Mouse (Mus musculus): ENCODE results near the gene Man1a. TPM values are rescaled to one million over a fixed set of nuclear protein-coding genes. Genes with fewer than 3 reads are reported as not detected.

Man1a gene
- polyA plus RNA-seq, 1 experiment from 2014 or later: 3.0 TPM

DNA sequence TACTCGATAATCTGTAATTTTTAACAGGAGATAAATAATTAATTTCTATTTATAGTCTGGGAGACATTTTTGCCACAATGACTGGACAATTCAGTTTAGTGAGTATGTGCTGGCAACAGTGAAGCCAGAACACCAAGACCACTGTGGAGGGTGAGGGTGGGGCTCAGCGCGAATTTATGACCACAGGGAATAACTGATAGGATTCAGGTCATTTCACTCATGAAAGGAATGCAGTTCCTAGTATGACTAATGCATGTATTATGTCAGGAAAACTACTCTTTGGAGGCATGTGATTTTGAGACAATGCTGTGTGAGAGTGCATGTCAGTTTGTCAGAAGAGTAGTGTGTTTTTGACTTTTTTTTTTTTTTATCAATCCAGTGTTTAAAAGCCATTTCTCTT, 10.9 kb upstream of the Man1a start:
- no peak for ATAC-seq (ENCODE audit: low read depth)
- Histone ChIP-seq H3K27me3 (ENCODE audit: control insufficient read depth, insufficient read depth, low read depth, low read length) (no peaks in the 10 kb centered on the region), H3K36me3 (ENCODE audit: control insufficient read depth, insufficient read depth, low read length) (no peaks in the 10 kb centered on the region), H3K9me3 (ENCODE audit: control insufficient read depth, low read length) (no peaks in the 10 kb centered on the region), H3K4me2 (ENCODE audit: low read depth, low read length) (no peak overlapping the region), H3K9ac (ENCODE audit: low read length) (no peak overlapping the region), H3K27ac (ENCODE audit: low read length) (no peak overlapping the region), H3K4me1 (replicated peaks; ENCODE audit: control insufficient read depth, insufficient read depth, low read length) (no peaks in the 10 kb centered on the region), H3K4me3 (ENCODE audit: low read length) (no peak overlapping the region)
- WGBS: 88% methylated on average over 3 of the region's 3 CpGs

DNA sequence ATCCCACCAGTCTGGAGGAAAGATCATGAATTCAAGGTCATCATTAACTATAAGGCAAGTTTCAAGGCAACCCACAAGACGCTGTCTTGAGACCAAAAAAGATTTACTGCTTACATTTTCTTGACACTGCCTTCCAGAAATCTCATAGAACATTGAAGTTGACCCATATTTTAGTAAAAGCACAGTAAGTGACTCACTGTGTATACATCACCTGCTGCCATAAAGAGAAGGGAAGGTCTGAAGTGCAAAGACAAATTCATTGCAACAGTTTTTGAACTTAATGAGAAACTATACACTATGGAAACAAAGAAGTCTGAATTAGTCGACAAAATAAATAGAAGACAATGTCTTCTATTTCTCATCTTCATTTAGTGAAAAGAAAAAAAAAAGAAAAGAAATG, 8.7 kb upstream of the Man1a start:
- Histone ChIP-seq H3K9ac (ENCODE audit: low read length) (no peak overlapping the region), H3K27ac (ENCODE audit: low read length) (no peak overlapping the region), H3K4me2 (ENCODE audit: low read depth, low read length) (no peak overlapping the region), H3K4me1 (replicated peaks; ENCODE audit: control insufficient read depth, insufficient read depth, low read length) (no peaks in the 10 kb centered on the region), H3K4me3 (ENCODE audit: low read length) (no peak overlapping the region), H3K27me3 (ENCODE audit: control insufficient read depth, insufficient read depth, low read depth, low read length) (no peaks in the 10 kb centered on the region), H3K36me3 (ENCODE audit: control insufficient read depth, insufficient read depth, low read length) (no peaks in the 10 kb centered on the region), H3K9me3 (ENCODE audit: control insufficient read depth, low read length) (no peaks in the 10 kb centered on the region)
- 76% methylated on average over 2 of the region's 2 CpGs for WGBS
- ATAC-seq (ENCODE audit: low read depth): no peak

DNA sequence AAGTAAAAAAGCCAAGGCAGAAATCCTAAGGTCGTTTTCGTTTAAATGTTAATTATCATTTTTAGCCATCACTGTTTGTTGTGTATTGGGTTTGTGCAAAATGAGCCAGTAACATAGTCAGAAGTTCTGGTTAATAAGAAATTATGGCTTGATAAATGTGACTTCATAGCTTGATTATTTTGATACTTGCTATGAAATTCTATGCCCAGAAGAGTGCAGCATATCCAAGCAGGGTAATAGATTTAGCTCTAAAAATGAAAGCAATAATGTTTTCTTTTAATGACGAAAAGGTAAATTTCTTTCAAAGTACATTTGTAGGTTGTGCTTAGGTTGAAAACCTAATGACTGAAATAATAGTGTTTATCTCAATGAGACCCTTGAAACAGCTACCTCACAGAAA, 596 bp upstream of the Man1a start:
- H3K4me3 ChIP-seq (ENCODE audit: low read length): no peak overlapping the region
- H3K4me1 ChIP-seq (replicated peaks; ENCODE audit: control insufficient read depth, insufficient read depth, low read length): peaks cover 7% of the 10 kb centered on the region; the same call in 1 of the 2 replicates
- no peak overlapping the region for H3K27ac ChIP-seq (ENCODE audit: low read length)
- no peak for ATAC-seq (ENCODE audit: low read depth)
- H3K27me3 ChIP-seq (ENCODE audit: control insufficient read depth, insufficient read depth, low read depth, low read length): no peaks in the 10 kb centered on the region
- no peak overlapping the region for H3K9ac ChIP-seq (ENCODE audit: low read length)
- WGBS: 58% methylated on average over 3 of the region's 3 CpGs
- H3K36me3 ChIP-seq (ENCODE audit: control insufficient read depth, insufficient read depth, low read length): no peaks in the 10 kb centered on the region
- H3K4me2 ChIP-seq (ENCODE audit: low read depth, low read length): no peak overlapping the region
- no peaks in the 10 kb centered on the region for H3K9me3 ChIP-seq (ENCODE audit: control insufficient read depth, low read length)

DNA sequence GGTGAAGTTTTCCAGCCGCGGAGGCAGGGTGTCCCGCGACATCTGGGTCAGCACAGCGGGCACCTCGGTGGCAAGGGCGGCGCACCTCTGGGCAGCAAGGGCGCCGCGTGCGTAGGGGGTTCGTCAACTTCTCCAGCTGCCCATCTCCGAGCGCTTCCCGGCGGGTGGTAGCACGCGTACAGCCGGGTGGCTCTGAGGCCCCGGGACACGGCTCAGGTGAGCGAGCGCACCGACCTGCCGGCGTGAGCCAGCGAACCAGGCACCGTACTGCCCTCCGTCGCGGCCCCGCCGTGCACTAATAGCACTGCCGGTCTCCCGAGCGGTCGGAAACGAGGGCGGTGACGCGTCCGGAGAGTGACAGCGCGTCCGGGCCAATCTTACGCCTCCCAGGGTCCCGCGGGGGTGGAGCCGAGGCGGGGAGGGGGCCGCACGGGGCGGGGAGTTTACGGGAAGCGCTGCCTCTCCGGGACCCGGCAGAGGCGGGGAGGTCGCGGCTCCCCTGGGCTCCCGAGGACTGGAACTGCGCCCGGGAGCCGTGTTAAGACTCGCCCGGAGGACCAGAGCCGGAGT, 883 bp downstream of the Man1a start:
- Histone ChIP-seq H3K36me3 (ENCODE audit: control insufficient read depth, insufficient read depth, low read length) (no peaks in the 10 kb centered on the region), H3K27me3 (ENCODE audit: control insufficient read depth, insufficient read depth, low read depth, low read length) (no peaks in the 10 kb centered on the region), H3K4me2 (ENCODE audit: low read depth, low read length) (peak overlapping the region; percentile 97), H3K9ac (ENCODE audit: low read length) (peak overlapping the region; percentile 70), H3K9me3 (ENCODE audit: control insufficient read depth, low read length) (no peaks in the 10 kb centered on the region), H3K27ac (ENCODE audit: low read length) (peak overlapping the region; percentile 17; the same call in 1 of the 2 replicates), H3K4me1 (replicated peaks; ENCODE audit: control insufficient read depth, insufficient read depth, low read length) (peaks cover 7% of the 10 kb centered on the region; the same call in 1 of the 2 replicates), H3K4me3 (ENCODE audit: low read length) (peak overlapping the region; percentile 77)
- WGBS: under 1% methylated on average over 68 of the region's 68 CpGs
- peak; percentile 99 for ATAC-seq (ENCODE audit: low read depth)

DNA sequence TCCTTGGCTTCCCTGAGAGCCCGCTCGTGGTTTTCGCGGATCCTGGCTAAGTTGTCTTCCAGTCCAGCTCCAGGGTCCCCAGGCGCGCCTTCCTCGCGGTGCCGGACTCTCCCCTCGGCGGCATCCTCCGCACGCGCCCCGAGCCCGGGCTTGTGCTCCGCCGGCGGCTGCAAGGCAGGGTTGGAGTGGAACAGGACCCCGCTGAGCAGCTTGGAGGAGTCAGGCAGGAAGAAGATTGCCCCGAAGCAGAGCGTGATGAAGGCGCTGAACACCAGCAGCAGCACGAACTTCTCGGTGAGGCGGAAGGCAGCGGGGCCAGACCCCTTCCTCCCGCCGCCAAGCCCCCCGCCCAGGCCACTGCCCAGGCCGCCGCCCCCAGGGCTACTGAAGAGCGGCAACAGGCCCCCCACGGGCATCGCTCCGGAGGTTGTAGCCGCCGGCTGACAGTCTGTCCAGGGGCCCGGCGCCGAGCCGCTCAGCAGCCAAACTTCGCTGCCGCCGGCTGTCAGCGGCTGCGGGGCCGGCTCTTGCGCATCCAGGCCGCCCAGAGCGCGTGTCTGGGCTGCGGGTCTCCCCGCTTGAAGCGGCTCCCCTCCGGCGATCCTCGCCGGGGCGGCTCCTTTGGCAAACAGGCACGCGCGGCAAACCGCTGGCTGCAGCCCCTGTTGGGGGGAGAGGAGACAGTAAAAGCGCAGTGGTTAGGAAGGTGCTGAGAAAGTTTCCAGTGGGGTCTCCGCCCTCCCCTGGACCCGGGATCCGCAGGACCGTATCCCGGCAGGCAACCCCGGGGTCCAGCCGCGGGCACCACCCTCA, 1.6 kb downstream of the Man1a start:
- ATAC-seq (ENCODE audit: low read depth): peak; percentile 42
- under 1% methylated on average over 64 of the region's 73 CpGs for WGBS
- Histone ChIP-seq H3K27me3 (ENCODE audit: control insufficient read depth, insufficient read depth, low read depth, low read length) (no peaks in the 10 kb centered on the region), H3K9me3 (ENCODE audit: control insufficient read depth, low read length) (no peaks in the 10 kb centered on the region), H3K36me3 (ENCODE audit: control insufficient read depth, insufficient read depth, low read length) (no peaks in the 10 kb centered on the region), H3K9ac (ENCODE audit: low read length) (peak overlapping the region; percentile 70), H3K4me3 (ENCODE audit: low read length) (peak overlapping the region; percentile 77), H3K27ac (ENCODE audit: low read length) (peak overlapping the region; percentile 17; the same call in 1 of the 2 replicates), H3K4me2 (ENCODE audit: low read depth, low read length) (peak overlapping the region; percentile 97), H3K4me1 (replicated peaks; ENCODE audit: control insufficient read depth, insufficient read depth, low read length) (peaks cover 7% of the 10 kb centered on the region; the same call in 1 of the 2 replicates)

DNA sequence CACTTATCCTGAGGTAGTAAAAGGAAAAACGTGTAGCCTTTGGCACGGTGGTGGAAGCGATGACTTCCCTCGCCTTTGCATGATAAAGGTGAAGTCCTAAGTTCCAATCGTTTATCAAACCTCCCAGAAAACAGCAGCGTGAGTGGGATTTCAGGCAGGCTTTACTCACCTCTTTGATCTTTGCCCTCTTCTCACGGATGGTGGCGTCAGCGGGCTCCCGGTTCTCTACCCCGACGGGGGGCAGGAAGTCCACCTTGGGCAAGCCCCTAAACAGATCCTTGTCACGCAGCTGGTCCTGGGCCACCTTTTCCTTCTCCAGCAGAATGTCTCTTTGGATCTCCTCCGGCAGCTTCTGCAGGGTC, 2.2 kb downstream of the Man1a start:
- Histone ChIP-seq H3K36me3 (ENCODE audit: control insufficient read depth, insufficient read depth, low read length) (no peaks in the 10 kb centered on the region), H3K4me1 (replicated peaks; ENCODE audit: control insufficient read depth, insufficient read depth, low read length) (peaks cover 7% of the 10 kb centered on the region; the same call in 1 of the 2 replicates), H3K9ac (ENCODE audit: low read length) (peak overlapping the region; percentile 70), H3K27ac (ENCODE audit: low read length) (no peak overlapping the region), H3K4me3 (ENCODE audit: low read length) (peak overlapping the region; percentile 77), H3K9me3 (ENCODE audit: control insufficient read depth, low read length) (no peaks in the 10 kb centered on the region), H3K27me3 (ENCODE audit: control insufficient read depth, insufficient read depth, low read depth, low read length) (no peaks in the 10 kb centered on the region), H3K4me2 (ENCODE audit: low read depth, low read length) (peak overlapping the region; percentile 97)
- no peak for ATAC-seq (ENCODE audit: low read depth)
- WGBS: 2% methylated on average over 14 of the region's 14 CpGs

DNA sequence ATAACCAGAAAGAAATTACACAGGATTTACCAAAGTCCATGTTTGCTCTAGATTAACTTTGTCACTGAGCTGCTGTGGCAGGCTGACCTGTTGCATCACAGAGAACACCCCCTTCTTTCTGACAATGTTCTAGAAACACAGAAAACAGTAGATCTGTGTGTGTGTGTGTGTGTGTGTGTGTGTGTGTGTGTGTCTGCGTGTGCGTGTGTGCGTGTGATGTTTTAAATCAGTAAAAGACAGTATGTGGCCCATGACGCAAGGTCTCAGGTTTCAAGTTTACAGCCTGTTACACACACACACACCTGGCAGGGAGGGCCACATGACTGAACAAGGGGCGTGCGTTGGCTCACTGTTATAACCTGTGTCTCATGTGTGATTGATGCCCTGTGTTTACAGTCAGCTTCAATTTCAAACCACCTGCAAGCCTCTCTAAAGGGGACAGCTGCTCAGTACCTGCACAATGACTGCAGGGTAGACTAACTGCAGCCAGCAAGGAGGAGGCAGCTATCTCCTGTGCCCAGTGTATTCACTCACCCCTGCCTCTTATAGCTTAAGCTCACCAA, 2.7 kb downstream of the Man1a start:
- Histone ChIP-seq H3K36me3 (ENCODE audit: control insufficient read depth, insufficient read depth, low read length) (no peaks in the 10 kb centered on the region), H3K27ac (ENCODE audit: low read length) (no peak overlapping the region), H3K4me2 (ENCODE audit: low read depth, low read length) (peak overlapping the region; percentile 97), H3K4me3 (ENCODE audit: low read length) (peak overlapping the region; percentile 77), H3K27me3 (ENCODE audit: control insufficient read depth, insufficient read depth, low read depth, low read length) (no peaks in the 10 kb centered on the region), H3K9ac (ENCODE audit: low read length) (peak overlapping the region; percentile 70; the same call in 1 of the 2 replicates), H3K9me3 (ENCODE audit: control insufficient read depth, low read length) (no peaks in the 10 kb centered on the region), H3K4me1 (replicated peaks; ENCODE audit: control insufficient read depth, insufficient read depth, low read length) (peaks cover 7% of the 10 kb centered on the region; the same call in 1 of the 2 replicates)
- 61% methylated on average over 6 of the region's 6 CpGs for WGBS
- no peak for ATAC-seq (ENCODE audit: low read depth)

DNA sequence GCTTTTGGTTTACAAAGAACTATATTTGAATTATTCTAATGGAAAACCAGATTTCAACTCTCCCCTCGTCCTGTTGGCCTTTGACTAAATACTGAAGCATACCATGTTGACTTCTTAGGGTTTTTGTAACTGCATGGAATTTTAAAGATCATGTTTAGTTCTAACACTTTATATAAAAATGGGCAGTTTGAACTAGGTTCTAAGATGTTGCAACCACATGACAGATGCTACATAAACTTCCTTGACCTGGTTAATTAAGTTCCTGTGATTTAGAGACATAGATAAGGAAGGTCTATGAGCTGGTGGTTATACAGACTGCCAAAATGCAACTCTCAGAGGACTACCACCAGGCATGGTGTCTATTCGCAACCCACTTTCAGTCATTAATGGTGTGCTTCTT, 4.1 kb downstream of the Man1a start:
- no peak overlapping the region for H3K4me3 ChIP-seq (ENCODE audit: low read length)
- no peaks in the 10 kb centered on the region for H3K9me3 ChIP-seq (ENCODE audit: control insufficient read depth, low read length)
- H3K27me3 ChIP-seq (ENCODE audit: control insufficient read depth, insufficient read depth, low read depth, low read length): no peaks in the 10 kb centered on the region
- ATAC-seq (ENCODE audit: low read depth): no peak
- H3K4me1 ChIP-seq (replicated peaks; ENCODE audit: control insufficient read depth, insufficient read depth, low read length): peaks cover 7% of the 10 kb centered on the region; the same call in 1 of the 2 replicates
- H3K4me2 ChIP-seq (ENCODE audit: low read depth, low read length): no peak overlapping the region
- H3K27ac ChIP-seq (ENCODE audit: low read length): no peak overlapping the region
- no peak overlapping the region for H3K9ac ChIP-seq (ENCODE audit: low read length)
- no peaks in the 10 kb centered on the region for H3K36me3 ChIP-seq (ENCODE audit: control insufficient read depth, insufficient read depth, low read length)
- WGBS: 77% methylated on average over 2 of the region's 2 CpGs

DNA sequence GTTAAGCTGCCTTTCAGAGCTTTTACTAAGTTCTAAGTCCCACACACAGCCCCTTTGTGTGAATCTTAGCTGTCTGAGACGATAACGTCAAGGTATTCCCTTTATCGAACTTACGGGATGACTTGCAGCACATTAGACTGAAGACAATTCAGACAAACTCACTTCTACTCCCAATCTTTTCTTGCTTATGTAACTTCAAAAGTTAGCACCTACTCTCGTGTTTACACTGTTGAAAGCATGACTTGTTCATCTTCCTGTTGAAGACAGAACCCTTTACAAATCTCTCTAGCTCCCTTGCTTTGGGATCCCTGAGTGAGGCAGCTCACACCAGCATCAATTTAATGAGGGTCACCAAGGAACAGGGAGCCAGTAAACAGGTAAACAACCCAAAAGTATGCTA, 5.9 kb downstream of the Man1a start:
- 78% methylated on average over 5 of the region's 5 CpGs for WGBS

More for the DNA sequence above, 5.9 kb downstream of the Man1a start:
- H3K9me3 ChIP-seq (ENCODE audit: control insufficient read depth, low read length): no peaks in the 10 kb centered on the region
- no peak overlapping the region for H3K27ac ChIP-seq (ENCODE audit: low read length)
- H3K36me3 ChIP-seq (ENCODE audit: control insufficient read depth, insufficient read depth, low read length): no peaks in the 10 kb centered on the region
- ATAC-seq (ENCODE audit: low read depth): no peak
- H3K4me2 ChIP-seq (ENCODE audit: low read depth, low read length): no peak overlapping the region
- H3K4me3 ChIP-seq (ENCODE audit: low read length): no peak overlapping the region
- peaks cover 3% of the 10 kb centered on the region; the same call in 1 of the 2 replicates for H3K4me1 ChIP-seq (replicated peaks; ENCODE audit: control insufficient read depth, insufficient read depth, low read length)
- H3K27me3 ChIP-seq (ENCODE audit: control insufficient read depth, insufficient read depth, low read depth, low read length): no peaks in the 10 kb centered on the region
- no peak overlapping the region for H3K9ac ChIP-seq (ENCODE audit: low read length)

Data from lung, embryonic 16.5 days (tissue).